Mouse (Mus musculus): ENCODE measurements around the gene Atraid. TPM values are rescaled to one million over a fixed set of nuclear protein-coding genes. Genes with fewer than 3 reads are reported as not detected.
"Not testable (repeated sequence)": the region's sequence is repeated elsewhere in the genome, so short reads cannot be mapped to it uniquely, and the experiment has no call there.

Gene Atraid
- total RNA-seq, 1 experiment = 53.7 TPM

GRCm38 (mm10) chr5:31001560-31001959 lies 46.6 kb upstream of the Atraid start:
- in situ Hi-C loops (cut with MboI; ENCODE audit: low sequenced_read_pairs in 2 of 2, unreplicated experiment in 2 of 2) = loop anchor here in 1 of 2 experiments (10.0 kb wide), 1 partner anchor 197 kb away; no protein-coding TSS in a partner anchor
- Histone ChIP-seq H3K27ac (ENCODE audit: insufficient read depth, low read depth, low read length, poor library complexity, severe bottlenecking) (no peak overlapping the region), H3K9ac (ENCODE audit: insufficient read depth, low read depth, low read length, poor library complexity, severe bottlenecking) (no peak overlapping the region), H3K4me3 (ENCODE audit: insufficient read depth in 1 of 2, low read depth in 1 of 2, low read length in 2 of 2, poor library complexity in 1 of 2, severe bottlenecking in 1 of 2) (no peak overlapping the region), H3K9me3 (ENCODE audit: control insufficient read depth, insufficient read depth, low read depth, low read length) (no peaks in the 10 kb centered on the region), H3K36me3 (ENCODE audit: control insufficient read depth, insufficient read depth, low read length, poor library complexity, severe bottlenecking) (no peaks in the 10 kb centered on the region), H3K4me1 (ENCODE audit: control insufficient read depth in 2 of 2, insufficient read depth in 2 of 2, low read length in 2 of 2, poor library complexity in 1 of 2) (no peaks in the 10 kb centered on the region)
- TF ChIP-seq ZC3H11A (IDR thresholded peaks at IDR 0.05; ENCODE audit: borderline replicate concordance, low read depth, low read length) = no peak
- no peak for TF ChIP-seq HCFC1 (IDR thresholded peaks at IDR 0.05; ENCODE audit: borderline replicate concordance, insufficient read depth, low read length)
- no peak for TF ChIP-seq CHD2 (IDR thresholded peaks at IDR 0.05; ENCODE audit: low read depth, low read length)
- TF ChIP-seq MAFK (IDR thresholded peaks at IDR 0.05; ENCODE audit: insufficient read depth, low read depth, low read length) = no peak
- no peak for TF ChIP-seq ZNF384 (IDR thresholded peaks at IDR 0.05; ENCODE audit: low read depth, low read length)
- DNase-seq (ENCODE audit: low read depth, low spot score) = peak; percentile 41

GRCm38 (mm10) chr5:31004184-31004583 lies 43.9 kb upstream of the Atraid start:
- Histone ChIP-seq H3K36me3 (ENCODE audit: control insufficient read depth, insufficient read depth, low read length, poor library complexity, severe bottlenecking) (no peaks in the 10 kb centered on the region), H3K4me3 (ENCODE audit: insufficient read depth in 1 of 2, low read depth in 1 of 2, low read length in 2 of 2, poor library complexity in 1 of 2, severe bottlenecking in 1 of 2) (no peak overlapping the region), H3K9ac (ENCODE audit: insufficient read depth, low read depth, low read length, poor library complexity, severe bottlenecking) (no peak overlapping the region), H3K27ac (ENCODE audit: insufficient read depth, low read depth, low read length, poor library complexity, severe bottlenecking) (no peak overlapping the region), H3K9me3 (ENCODE audit: control insufficient read depth, insufficient read depth, low read depth, low read length) (no peaks in the 10 kb centered on the region), H3K4me1 (ENCODE audit: control insufficient read depth in 2 of 2, insufficient read depth in 2 of 2, low read length in 2 of 2, poor library complexity in 1 of 2) (no peaks in the 10 kb centered on the region)
- in situ Hi-C loops (cut with MboI; ENCODE audit: low sequenced_read_pairs in 2 of 2, unreplicated experiment in 2 of 2) = loop anchor here in 1 of 2 experiments (10.0 kb wide), 1 partner anchor 199 kb away; no protein-coding TSS in a partner anchor
- DNase-seq (ENCODE audit: low read depth, low spot score) = peak; percentile 92
- TF ChIP-seq ZC3H11A (IDR thresholded peaks at IDR 0.05; ENCODE audit: borderline replicate concordance, low read depth, low read length) = peak; percentile 32; the same call in 1 of the 2 replicates
- TF ChIP-seq MAFK (IDR thresholded peaks at IDR 0.05; ENCODE audit: insufficient read depth, low read depth, low read length) = no peak

GRCm38 (mm10) chr5:31012737-31013136 lies 35.4 kb upstream of the Atraid start:
- Histone ChIP-seq H3K27ac (ENCODE audit: insufficient read depth, low read depth, low read length, poor library complexity, severe bottlenecking) (no peak overlapping the region), H3K36me3 (ENCODE audit: control insufficient read depth, insufficient read depth, low read length, poor library complexity, severe bottlenecking) (no peaks in the 10 kb centered on the region), H3K4me3 (ENCODE audit: insufficient read depth in 1 of 2, low read depth in 1 of 2, low read length in 2 of 2, poor library complexity in 1 of 2, severe bottlenecking in 1 of 2) (no peak overlapping the region), H3K9ac (ENCODE audit: insufficient read depth, low read depth, low read length, poor library complexity, severe bottlenecking) (no peak overlapping the region), H3K9me3 (ENCODE audit: control insufficient read depth, insufficient read depth, low read depth, low read length) (no peaks in the 10 kb centered on the region), H3K4me1 (ENCODE audit: control insufficient read depth in 2 of 2, insufficient read depth in 2 of 2, low read length in 2 of 2, poor library complexity in 1 of 2) (no peaks in the 10 kb centered on the region)
- no peak for DNase-seq (ENCODE audit: low read depth, low spot score)
- in situ Hi-C loops (cut with MboI; ENCODE audit: low sequenced_read_pairs in 2 of 2, unreplicated experiment in 2 of 2) = no loop called here
- TF ChIP-seq MAFK (IDR thresholded peaks at IDR 0.05; ENCODE audit: insufficient read depth, low read depth, low read length) = no peak
- TF ChIP-seq ZNF384 (IDR thresholded peaks at IDR 0.05; ENCODE audit: low read depth, low read length) = no peak
- TF ChIP-seq CHD2 (IDR thresholded peaks at IDR 0.05; ENCODE audit: low read depth, low read length) = no peak
- TF ChIP-seq ZC3H11A (IDR thresholded peaks at IDR 0.05; ENCODE audit: borderline replicate concordance, low read depth, low read length) = no peak
- no peak for TF ChIP-seq HCFC1 (IDR thresholded peaks at IDR 0.05; ENCODE audit: borderline replicate concordance, insufficient read depth, low read length)

- H3K4me1 ChIP-seq (ENCODE audit: control insufficient read depth in 2 of 2, insufficient read depth in 2 of 2, low read length in 2 of 2, poor library complexity in 1 of 2) = no peaks in the 10 kb centered on the region
- TF ChIP-seq ZC3H11A (IDR thresholded peaks at IDR 0.05; ENCODE audit: borderline replicate concordance, low read depth, low read length) (no peak), MAFK (IDR thresholded peaks at IDR 0.05; ENCODE audit: insufficient read depth, low read depth, low read length) (no peak), CHD2 (IDR thresholded peaks at IDR 0.05; ENCODE audit: low read depth, low read length) (no peak), ZNF384 (IDR thresholded peaks at IDR 0.05; ENCODE audit: low read depth, low read length) (no peak)
- no peak overlapping the region for H3K9ac ChIP-seq (ENCODE audit: insufficient read depth, low read depth, low read length, poor library complexity, severe bottlenecking)
- no peak overlapping the region for H3K4me3 ChIP-seq (ENCODE audit: insufficient read depth in 1 of 2, low read depth in 1 of 2, low read length in 2 of 2, poor library complexity in 1 of 2, severe bottlenecking in 1 of 2)
- DNase-seq (ENCODE audit: low read depth, low spot score) = no peak
- no peaks in the 10 kb centered on the region for H3K9me3 ChIP-seq (ENCODE audit: control insufficient read depth, insufficient read depth, low read depth, low read length)
- H3K27ac ChIP-seq (ENCODE audit: insufficient read depth, low read depth, low read length, poor library complexity, severe bottlenecking) = no peak overlapping the region
- no peaks in the 10 kb centered on the region for H3K36me3 ChIP-seq (ENCODE audit: control insufficient read depth, insufficient read depth, low read length, poor library complexity, severe bottlenecking)
- in situ Hi-C loops (cut with MboI; ENCODE audit: low sequenced_read_pairs in 2 of 2, unreplicated experiment in 2 of 2) = no loop called here
Observed at GRCm38 (mm10) chr5:31015913-31016312, 32.2 kb upstream of the Atraid start.

GRCm38 (mm10) chr5:31021790-31022189 lies 26.3 kb upstream of the Atraid start:
- DNase-seq (ENCODE audit: low read depth, low spot score); H3K9me3 ChIP-seq (ENCODE audit: control insufficient read depth, insufficient read depth, low read depth, low read length); H3K27ac ChIP-seq (ENCODE audit: insufficient read depth, low read depth, low read length, poor library complexity, severe bottlenecking); H3K4me3 ChIP-seq (ENCODE audit: insufficient read depth in 1 of 2, low read depth in 1 of 2, low read length in 2 of 2, poor library complexity in 1 of 2, severe bottlenecking in 1 of 2); H3K9ac ChIP-seq (ENCODE audit: insufficient read depth, low read depth, low read length, poor library complexity, severe bottlenecking); in situ Hi-C loops (cut with MboI; ENCODE audit: low sequenced_read_pairs in 2 of 2, unreplicated experiment in 2 of 2); H3K4me1 ChIP-seq (ENCODE audit: control insufficient read depth in 2 of 2, insufficient read depth in 2 of 2, low read length in 2 of 2, poor library complexity in 1 of 2); H3K36me3 ChIP-seq (ENCODE audit: control insufficient read depth, insufficient read depth, low read length, poor library complexity, severe bottlenecking): not testable (repeated sequence)
- TF ChIP-seq ZNF384 (IDR thresholded peaks at IDR 0.05; ENCODE audit: low read depth, low read length) = peak; percentile 64; the same call in 1 of the 2 replicates
